Mouse (Mus musculus): ENCODE results near the gene Unc5cl.
A peak's percentile ranks its signal among the peaks of the same experiment; 100 is the strongest.

The Unc5cl gene

GRCm38 (mm10) chr17:48454688-48455087 lies at the start of gene Unc5cl:
Unc5cl (plus strand) TSS chr17:48454901.
- no peak for DNase-seq (ENCODE audit: low read depth in 1 of 2, low spot score in 2 of 2)

- no peak for DNase-seq (ENCODE audit: low read depth in 1 of 2, low spot score in 2 of 2)
These were observed 47.5 kb upstream of the Unc5cl start for GRCm38 (mm10) chr17:48407154-48407553.

GRCm38 (mm10) chr17:48407910-48408525 lies 46.7 kb upstream of the Unc5cl start:
- DNase-seq (ENCODE audit: low read depth in 1 of 2, low spot score in 2 of 2) = no peak

GRCm38 (mm10) chr17:48408526-48409291 lies 46.0 kb upstream of the Unc5cl start:
- peak; percentile 74 to 77 for DNase-seq (ENCODE audit: low read depth in 1 of 2, low spot score in 2 of 2)

GRCm38 (mm10) chr17:48409380-48410298 lies 45.1 kb upstream of the Unc5cl start, which contains the start of the genes Nfya and Oard1:
Nfya (minus strand) TSS chr17:48409906.
Oard1 (plus strand) TSS chr17:48410014.
- peak; percentile 100 for DNase-seq (ENCODE audit: low read depth in 1 of 2, low spot score in 2 of 2)

GRCm38 (mm10) chr17:48410299-48410785 lies 44.4 kb upstream of the Unc5cl start:
- no peak for DNase-seq (ENCODE audit: low read depth in 1 of 2, low spot score in 2 of 2)

- no peak for DNase-seq (ENCODE audit: low read depth in 1 of 2, low spot score in 2 of 2)
These were observed 43.5 kb upstream of the Unc5cl start for GRCm38 (mm10) chr17:48411241-48411640.

- no peak for DNase-seq (ENCODE audit: low read depth in 1 of 2, low spot score in 2 of 2)
These were observed 38.7 kb upstream of the Unc5cl start for GRCm38 (mm10) chr17:48416011-48416410.

GRCm38 (mm10) chr17:48416425-48417195 lies 38.1 kb upstream of the Unc5cl start:
- no peak for DNase-seq (ENCODE audit: low read depth in 1 of 2, low spot score in 2 of 2)

GRCm38 (mm10) chr17:48417521-48417920 lies 37.2 kb upstream of the Unc5cl start:
- DNase-seq (ENCODE audit: low read depth in 1 of 2, low spot score in 2 of 2) = no peak

GRCm38 (mm10) chr17:48418174-48418573 lies 36.5 kb upstream of the Unc5cl start:
- DNase-seq (ENCODE audit: low read depth in 1 of 2, low spot score in 2 of 2) = peak; percentile 35 to 38

GRCm38 (mm10) chr17:48418781-48419180 lies 35.9 kb upstream of the Unc5cl start:
- DNase-seq (ENCODE audit: low read depth in 1 of 2, low spot score in 2 of 2) = no peak

GRCm38 (mm10) chr17:48419571-48419970 lies 35.1 kb upstream of the Unc5cl start:
- DNase-seq (ENCODE audit: low read depth in 1 of 2, low spot score in 2 of 2) = no peak

GRCm38 (mm10) chr17:48424237-48424636 lies 30.5 kb upstream of the Unc5cl start:
- no peak for DNase-seq (ENCODE audit: low read depth in 1 of 2, low spot score in 2 of 2)

GRCm38 (mm10) chr17:48425823-48426612 lies 28.7 kb upstream of the Unc5cl start:
- DNase-seq (ENCODE audit: low read depth in 1 of 2, low spot score in 2 of 2) = no peak

GRCm38 (mm10) chr17:48426991-48427750 lies 27.5 kb upstream of the Unc5cl start:
- DNase-seq (ENCODE audit: low read depth in 1 of 2, low spot score in 2 of 2) = no peak

- no peak for DNase-seq (ENCODE audit: low read depth in 1 of 2, low spot score in 2 of 2)
These were observed 26.7 kb upstream of the Unc5cl start for GRCm38 (mm10) chr17:48427852-48428530.

GRCm38 (mm10) chr17:48430394-48430793 lies 24.3 kb upstream of the Unc5cl start:
- DNase-seq (ENCODE audit: low read depth in 1 of 2, low spot score in 2 of 2) = no peak
